In the genomic region with DNA sequence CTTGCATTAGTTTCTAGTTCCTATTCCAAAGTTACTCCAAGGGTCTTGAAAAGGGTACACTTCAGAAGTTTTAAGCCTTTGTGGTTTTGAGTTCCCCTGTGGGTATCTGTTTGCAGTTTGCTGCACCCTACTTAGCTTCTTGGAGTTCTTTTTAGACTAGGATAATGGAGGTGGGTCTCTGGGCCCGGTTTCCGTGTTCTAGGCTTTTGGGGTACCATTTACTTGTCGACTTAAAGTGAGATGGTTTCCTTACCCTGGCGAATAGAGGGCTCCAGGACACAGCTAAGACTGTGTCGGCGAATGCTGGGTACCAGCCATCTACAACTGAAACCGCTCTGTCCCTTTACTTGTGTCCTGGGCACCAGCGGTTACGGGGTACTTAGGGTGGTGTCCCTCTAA, we compare ENCODE assay signal across 8 mouse cellular contexts. TPM values are rescaled to one million over a fixed set of nuclear protein-coding genes. Genes with fewer than 3 reads are reported as not detected.
DNase-seq lines count a peak whose midpoint lies in the region; ATAC-seq and TF ChIP-seq lines count a peak whose summit lies in the region.

No protein-coding gene starts in this region.

- TF ChIP-seq CTCF in left cerebral cortex, adult 2 months (IDR thresholded peaks at IDR 0.05) = no peak

- no peaks in the 10 kb centered on the region for H3K36me3 ChIP-seq in embryonic facial prominence, embryonic 10.5 days (replicated peaks)
- no peaks in the 10 kb centered on the region for H3K36me3 ChIP-seq in hindbrain, embryonic 11.5 days (ENCODE audit: control insufficient read depth, insufficient read depth, low read length)
- H3K36me3 ChIP-seq in midbrain, embryonic 10.5 days = no peaks in the 10 kb centered on the region

- H3K4me1 ChIP-seq in embryonic facial prominence, embryonic 10.5 days = peaks cover 54% of the 10 kb centered on the region
- H3K4me1 ChIP-seq in hindbrain, embryonic 11.5 days (replicated peaks; ENCODE audit: control insufficient read depth, insufficient read depth, low read length) = peaks cover 6% of the 10 kb centered on the region
- peaks cover 67% of the 10 kb centered on the region for H3K4me1 ChIP-seq in midbrain, embryonic 10.5 days

- peak overlapping the region; percentile 77 for H3K4me3 ChIP-seq in left cerebral cortex, adult 2 months
- peak overlapping the region; percentile 70 for H3K4me3 ChIP-seq in embryonic facial prominence, embryonic 10.5 days
- H3K4me3 ChIP-seq in hindbrain, embryonic 11.5 days (ENCODE audit: low read depth, low read length) = peak overlapping the region; percentile 62
- H3K4me3 ChIP-seq in midbrain, embryonic 10.5 days = peak overlapping the region; percentile 64

- peak overlapping the region; percentile 84 for H3K9ac ChIP-seq in hindbrain, embryonic 11.5 days (ENCODE audit: low read depth, low read length)

- intact Hi-C loops in left cerebral cortex, adult 2 months (cut with DNase I) = loop anchor here (2.0 kb wide), 2 partner anchors 15 to 41 kb away; partner anchors contain the start of gene Hist2h4
- intact Hi-C loops in left cerebral cortex, postnatal 14 days (cut with DNase I) = loop anchor here (10.0 kb wide), 1 partner anchor 157 kb away; no protein-coding TSS in a partner anchor

- H3K4me2 ChIP-seq in hindbrain, embryonic 11.5 days (replicated peaks; ENCODE audit: low read depth, low read length) = peak overlapping the region; percentile 87

- DNase-seq in left cerebral cortex, adult 2 months (ENCODE audit: extremely low spot score in 1 of 2, low spot score in 2 of 2) = no peak
- no peak for DNase-seq in left cerebral cortex, postnatal 14 days (ENCODE audit: low spot score in 2 of 2)
- peak; percentile 26 for DNase-seq in embryonic facial prominence, embryonic 10.5 days (ENCODE audit: low spot score)
- DNase-seq in hindbrain, embryonic 11.5 days (ENCODE audit: low spot score) = peak; percentile 37
- DNase-seq in midbrain, embryonic 10.5 days (ENCODE audit: low spot score) = peak; percentile 26
- DNase-seq in thymus, postnatal 4 days = peak; percentile 53

- 22% methylated on average over 9 of the region's 9 CpGs for WGBS in embryonic facial prominence, embryonic 10.5 days
- 20% methylated on average over 9 of the region's 9 CpGs for WGBS in hindbrain, embryonic 11.5 days
- WGBS in midbrain, embryonic 10.5 days = 16% methylated on average over 9 of the region's 9 CpGs

- H3K27me3 ChIP-seq in embryonic facial prominence, embryonic 10.5 days (replicated peaks; ENCODE audit: low read depth, poor library complexity, severe bottlenecking) = no peaks in the 10 kb centered on the region; the same call in 1 of the 2 replicates
- no peaks in the 10 kb centered on the region for H3K27me3 ChIP-seq in hindbrain, embryonic 11.5 days (ENCODE audit: control insufficient read depth, insufficient read depth, low read length)
- H3K27me3 ChIP-seq in midbrain, embryonic 10.5 days (ENCODE audit: low read depth, poor library complexity, severe bottlenecking) = no peaks in the 10 kb centered on the region

- peak overlapping the region; percentile 98 for H3K27ac ChIP-seq in left cerebral cortex, adult 2 months
- peak overlapping the region; percentile 97 for H3K27ac ChIP-seq in embryonic facial prominence, embryonic 10.5 days (replicated peaks)
- H3K27ac ChIP-seq in hindbrain, embryonic 11.5 days (ENCODE audit: low read depth, low read length) = peak overlapping the region; percentile 96
- H3K27ac ChIP-seq in midbrain, embryonic 10.5 days (replicated peaks) = peak overlapping the region; percentile 97

- H3K9me3 ChIP-seq in embryonic facial prominence, embryonic 10.5 days = no peaks in the 10 kb centered on the region
- no peaks in the 10 kb centered on the region for H3K9me3 ChIP-seq in hindbrain, embryonic 11.5 days (ENCODE audit: control insufficient read depth, low read length)
- no peaks in the 10 kb centered on the region for H3K9me3 ChIP-seq in midbrain, embryonic 10.5 days (replicated peaks)

- no peak for ATAC-seq in hindbrain, embryonic 11.5 days (ENCODE audit: low FRiP score)
- no peak for ATAC-seq in activated CD4-positive, CD25-positive, alpha-beta regulatory T cell, adult 4 months
- no peak for ATAC-seq in inflammation-experienced regulatory T-cells, adult 6 months

RNA-seq across cellular contexts. Expression of gene Hist2h2be, which starts 0.7 kb away (rescaled TPM):
- 1 to 10 TPM; 5.4 to 5.6 TPM for total RNA-seq in left cerebral cortex, adult 2 months (2021)
- total RNA-seq in left cerebral cortex, postnatal 14 days (2021) = 1 to 10 TPM; 2.3 to 3.8 TPM
- 6.4 and 7.8 TPM in 2 replicates for polyA plus RNA-seq in embryonic facial prominence, embryonic 10.5 days (2016; fragmentation: Nextera tagmentation; extraction: Ambion mirVana)
- 7.4 and 7.7 TPM in 2 replicates for polyA plus RNA-seq in hindbrain, embryonic 11.5 days (2014; fragmentation: Nextera tagmentation; extraction: Ambion mirVana)
- polyA plus RNA-seq in midbrain, embryonic 10.5 days (2016; fragmentation: Nextera tagmentation; extraction: Ambion mirVana) = 11.5 and 11.9 TPM in 2 replicates
- 1 to 10 TPM; 1.5 to 3.3 TPM for polyA plus RNA-seq in activated CD4-positive, CD25-positive, alpha-beta regulatory T cell, adult 4 months (2017; shearing (Covaris generic))
- 1 to 10 TPM in 2 of 3 experiments, under 1 TPM in 1; 0.38 to 2.2 (median 2.0) TPM for polyA plus RNA-seq in inflammation-experienced regulatory T-cells, adult 6 months (2017; shearing (Covaris generic))

RNA-seq across cellular contexts. Expression of gene Hist2h2ac, which starts 1.0 kb away (rescaled TPM):
- 10 to 100 TPM; 20.6 to 30.5 TPM for total RNA-seq in left cerebral cortex, adult 2 months (2021)
- 10 to 100 TPM; 20.6 to 28.7 TPM for total RNA-seq in left cerebral cortex, postnatal 14 days (2021)
- polyA plus RNA-seq in embryonic facial prominence, embryonic 10.5 days (2016; fragmentation: Nextera tagmentation; extraction: Ambion mirVana) = 11.7 and 12.5 TPM in 2 replicates
- 9.6 and 12.7 TPM in 2 replicates for polyA plus RNA-seq in hindbrain, embryonic 11.5 days (2014; fragmentation: Nextera tagmentation; extraction: Ambion mirVana)
- polyA plus RNA-seq in midbrain, embryonic 10.5 days (2016; fragmentation: Nextera tagmentation; extraction: Ambion mirVana) = 7.3 and 17.2 TPM in 2 replicates
- polyA plus RNA-seq in activated CD4-positive, CD25-positive, alpha-beta regulatory T cell, adult 4 months (2017; shearing (Covaris generic)) = 10 to 100 TPM in 1 of 2 experiments, 1 to 10 TPM in 1; 5.3 to 11.8 TPM
- 10 to 100 TPM in 1 of 3 experiments, 1 to 10 TPM in 2; 7.4 to 11.6 (median 8.1) TPM for polyA plus RNA-seq in inflammation-experienced regulatory T-cells, adult 6 months (2017; shearing (Covaris generic))

RNA-seq across cellular contexts. Expression of gene Hist2h2ab, which starts 2.0 kb away (rescaled TPM):
- 10 to 100 TPM; 10.4 to 10.8 TPM for total RNA-seq in left cerebral cortex, adult 2 months (2021)
- total RNA-seq in left cerebral cortex, postnatal 14 days (2021) = 10 to 100 TPM in 1 of 2 experiments, 1 to 10 TPM in 1; 7.4 to 11.7 TPM
- polyA plus RNA-seq in embryonic facial prominence, embryonic 10.5 days (2016; fragmentation: Nextera tagmentation; extraction: Ambion mirVana) = 0.92 and 1.4 TPM in 2 replicates
- 1.4 and 3.0 TPM in 2 replicates for polyA plus RNA-seq in hindbrain, embryonic 11.5 days (2014; fragmentation: Nextera tagmentation; extraction: Ambion mirVana)
- polyA plus RNA-seq in midbrain, embryonic 10.5 days (2016; fragmentation: Nextera tagmentation; extraction: Ambion mirVana) = 0.98 TPM in 1 of 2 replicates, not detected in the other
- 1 to 10 TPM in 1 of 2 experiments, not detected in 1; 1.3 TPM for polyA plus RNA-seq in activated CD4-positive, CD25-positive, alpha-beta regulatory T cell, adult 4 months (2017; shearing (Covaris generic))
- 1 to 10 TPM in 1 of 3 experiments, not detected in 2; 1.4 TPM for polyA plus RNA-seq in inflammation-experienced regulatory T-cells, adult 6 months (2017; shearing (Covaris generic))

RNA-seq across cellular contexts. Expression of gene Bola1, which starts 2.1 kb away (rescaled TPM):
- 10 to 100 TPM; 14.8 to 15.1 TPM for total RNA-seq in left cerebral cortex, adult 2 months (2021)
- total RNA-seq in left cerebral cortex, postnatal 14 days (2021) = 10 to 100 TPM; 16.8 to 17.6 TPM
- polyA plus RNA-seq in embryonic facial prominence, embryonic 10.5 days (2016; fragmentation: Nextera tagmentation; extraction: Ambion mirVana) = 76.4 and 80.4 TPM in 2 replicates
- 73.3 and 77.6 TPM in 2 replicates for polyA plus RNA-seq in hindbrain, embryonic 11.5 days (2014; fragmentation: Nextera tagmentation; extraction: Ambion mirVana)
- 86.7 and 92.8 TPM in 2 replicates for polyA plus RNA-seq in midbrain, embryonic 10.5 days (2016; fragmentation: Nextera tagmentation; extraction: Ambion mirVana)
- polyA plus RNA-seq in activated CD4-positive, CD25-positive, alpha-beta regulatory T cell, adult 4 months (2017; shearing (Covaris generic)) = 10 to 100 TPM; 31.4 to 31.8 TPM
- 10 to 100 TPM; 23.4 to 36.1 (median 32.1) TPM for polyA plus RNA-seq in inflammation-experienced regulatory T-cells, adult 6 months (2017; shearing (Covaris generic))

RNA-seq across cellular contexts. Expression of gene Hist2h3c2, which starts 17.3 kb away (rescaled TPM):
- 1 to 10 TPM; 5.7 to 6.8 TPM for total RNA-seq in left cerebral cortex, adult 2 months (2021)
- total RNA-seq in left cerebral cortex, postnatal 14 days (2021) = 1 to 10 TPM; 8.4 to 9.7 TPM
- polyA plus RNA-seq in embryonic facial prominence, embryonic 10.5 days (2016; fragmentation: Nextera tagmentation; extraction: Ambion mirVana) = 4.9 and 6.6 TPM in 2 replicates
- polyA plus RNA-seq in hindbrain, embryonic 11.5 days (2014; fragmentation: Nextera tagmentation; extraction: Ambion mirVana) = 8.4 and 10.0 TPM in 2 replicates
- polyA plus RNA-seq in midbrain, embryonic 10.5 days (2016; fragmentation: Nextera tagmentation; extraction: Ambion mirVana) = 8.1 TPM in 2 replicates
- 1 to 10 TPM in 1 of 2 experiments, under 1 TPM in 1; 0.56 to 2.5 TPM for polyA plus RNA-seq in activated CD4-positive, CD25-positive, alpha-beta regulatory T cell, adult 4 months (2017; shearing (Covaris generic))
- polyA plus RNA-seq in inflammation-experienced regulatory T-cells, adult 6 months (2017; shearing (Covaris generic)) = 1 to 10 TPM in 1 of 3 experiments, not detected in 2; 1.5 TPM

Comparison
In these comparisons a context has a peak if more than half of its experiments do, and no peak if none do; other contexts are left out.
1. DNase-seq: peak in embryonic facial prominence, embryonic 10.5 days (single experiment), hindbrain, embryonic 11.5 days (single experiment), midbrain, embryonic 10.5 days (single experiment) and thymus, postnatal 4 days (single experiment); none in left cerebral cortex, adult 2 months (0 of 2) and left cerebral cortex, postnatal 14 days (0 of 2).
2. Peak in every context shown above with its lines, with median percentiles within 50 percentile points of each other: H3K27ac ChIP-seq and H3K4me3 ChIP-seq.